Mouse (Mus musculus): ENCODE results near the gene Scgb1b19. TPM values are rescaled to one million over a fixed set of nuclear protein-coding genes. Genes with fewer than 3 reads are reported as not detected.
"Not testable (repeated sequence)": the region's sequence is repeated elsewhere in the genome, so short reads cannot be mapped to it uniquely, and the experiment has no call there.

The Scgb1b19 gene
- not detected in 2 replicates for polyA plus RNA-seq (2015; fragmentation: Nextera tagmentation; extraction: Ambion mirVana)

GRCm38 (mm10) chr7:33286991-33287390 lies at the start of gene Scgb1b19:
Gene Scgb1b19 (plus strand): TSS chr7:33287291.
- not testable (repeated sequence) for H3K27me3 ChIP-seq (ENCODE audit: control insufficient read depth, insufficient read depth, low read depth, low read length); H3K9ac ChIP-seq (ENCODE audit: low read length); H3K4me1 ChIP-seq (replicated peaks; ENCODE audit: control insufficient read depth, insufficient read depth, low read length); H3K27ac ChIP-seq (ENCODE audit: low read length); H3K4me2 ChIP-seq (ENCODE audit: low read depth, low read length); H3K9me3 ChIP-seq (ENCODE audit: control insufficient read depth, low read length); H3K36me3 ChIP-seq (ENCODE audit: control insufficient read depth, insufficient read depth, low read length); H3K4me3 ChIP-seq (ENCODE audit: low read length); ATAC-seq (ENCODE audit: low read depth)
- 94% methylated on average over 2 of the region's 3 CpGs for WGBS

GRCm38 (mm10) chr7:33280238-33280637 lies 6.9 kb upstream of the Scgb1b19 start, which contains the start of gene Scgb2b19:
Gene Scgb2b19 (minus strand): TSS chr7:33280338.
- not testable (repeated sequence) for H3K36me3 ChIP-seq (ENCODE audit: control insufficient read depth, insufficient read depth, low read length); H3K9me3 ChIP-seq (ENCODE audit: control insufficient read depth, low read length); H3K27me3 ChIP-seq (ENCODE audit: control insufficient read depth, insufficient read depth, low read depth, low read length); H3K27ac ChIP-seq (ENCODE audit: low read length); ATAC-seq (ENCODE audit: low read depth); H3K4me1 ChIP-seq (replicated peaks; ENCODE audit: control insufficient read depth, insufficient read depth, low read length); H3K4me3 ChIP-seq (ENCODE audit: low read length); H3K9ac ChIP-seq (ENCODE audit: low read length); H3K4me2 ChIP-seq (ENCODE audit: low read depth, low read length)

Other genes with a start within 250 kb of the Scgb1b19 start
- gene Scgb2b17, start 230.7 kb upstream of the Scgb1b19 start, polyA plus RNA-seq (2015; fragmentation: Nextera tagmentation; extraction: Ambion mirVana): not detected in 2 replicates
- gene Scgb1b17, start 223.8 kb upstream of the Scgb1b19 start, polyA plus RNA-seq (2015; fragmentation: Nextera tagmentation; extraction: Ambion mirVana): not detected in 2 replicates
- not detected in 2 replicates for gene Scgb2b18, start 113.4 kb upstream of the Scgb1b19 start, polyA plus RNA-seq (2015; fragmentation: Nextera tagmentation; extraction: Ambion mirVana)
- not detected in 2 replicates for gene Scgb1b18, start 101.7 kb upstream of the Scgb1b19 start, polyA plus RNA-seq (2015; fragmentation: Nextera tagmentation; extraction: Ambion mirVana)
- not detected in 2 replicates for gene Scgb2b19, start 7.0 kb upstream of the Scgb1b19 start, polyA plus RNA-seq (2015; fragmentation: Nextera tagmentation; extraction: Ambion mirVana)
- not detected in 2 replicates for gene Scgb2b20, start 79.0 kb downstream of the Scgb1b19 start, polyA plus RNA-seq (2015; fragmentation: Nextera tagmentation; extraction: Ambion mirVana)
- gene Scgb1b20, start 85.9 kb downstream of the Scgb1b19 start, polyA plus RNA-seq (2015; fragmentation: Nextera tagmentation; extraction: Ambion mirVana): not detected in 2 replicates
- not detected in 2 replicates for gene Scgb2b21, start 233.2 kb downstream of the Scgb1b19 start, polyA plus RNA-seq (2015; fragmentation: Nextera tagmentation; extraction: Ambion mirVana)